Mouse (Mus musculus) c-Kit-positive CD71-positive TER-119-positive erythroid progenitor cells, embryonic 14.5 days (primary cell): Measurements from ENCODE around the gene Aplp2.

Experiments used
- DNase-seq: peaks from one replicate; pipeline ENCODE4 v3.0.0-alpha.2; 2013; ENCODE audit warnings: low spot score

Aplp2 gene

DNA sequence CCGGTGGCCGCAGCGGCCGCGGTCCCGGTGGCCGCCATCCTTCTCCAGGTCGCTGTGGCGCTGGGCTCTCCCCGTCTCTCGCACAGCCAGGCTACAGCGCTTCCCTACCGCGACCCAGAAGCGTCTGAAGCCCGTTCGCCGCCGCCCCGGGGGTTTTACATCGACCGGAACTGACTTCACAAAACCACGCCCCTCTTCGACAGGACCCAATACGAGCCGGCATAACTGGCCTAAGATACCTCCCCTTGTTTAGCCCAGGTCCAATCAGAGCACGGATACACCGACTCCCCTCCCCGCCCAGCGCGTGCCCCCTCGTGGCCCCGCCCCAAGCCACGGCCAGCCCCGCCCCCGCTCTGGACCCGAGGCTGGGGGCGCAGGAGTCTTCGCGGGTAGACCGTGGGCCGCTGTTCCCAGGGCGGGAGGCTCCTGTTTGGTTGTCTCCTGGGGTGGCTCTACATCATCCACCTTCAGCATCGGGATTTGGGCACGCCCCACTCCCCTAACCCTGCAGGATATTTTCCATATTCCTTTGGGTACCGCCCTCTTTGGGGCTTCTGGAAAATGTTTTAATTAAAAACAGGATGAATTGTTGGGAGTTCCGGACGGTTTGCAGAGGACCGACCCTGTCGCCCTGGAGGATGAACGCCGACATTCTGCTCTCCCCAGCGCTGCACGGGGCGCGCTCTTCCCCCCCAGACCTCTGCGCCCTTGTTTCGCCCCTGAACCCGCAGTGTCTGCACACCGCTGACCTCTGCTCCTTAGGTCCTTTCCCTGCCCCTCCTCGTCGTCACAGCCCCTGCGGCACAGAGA, at the start of gene Aplp2:
TSS of gene Aplp2 (minus strand) at position 126 of the 810 bp plus-strand sequence.
- DNase-seq: peak; percentile 97

DNA sequence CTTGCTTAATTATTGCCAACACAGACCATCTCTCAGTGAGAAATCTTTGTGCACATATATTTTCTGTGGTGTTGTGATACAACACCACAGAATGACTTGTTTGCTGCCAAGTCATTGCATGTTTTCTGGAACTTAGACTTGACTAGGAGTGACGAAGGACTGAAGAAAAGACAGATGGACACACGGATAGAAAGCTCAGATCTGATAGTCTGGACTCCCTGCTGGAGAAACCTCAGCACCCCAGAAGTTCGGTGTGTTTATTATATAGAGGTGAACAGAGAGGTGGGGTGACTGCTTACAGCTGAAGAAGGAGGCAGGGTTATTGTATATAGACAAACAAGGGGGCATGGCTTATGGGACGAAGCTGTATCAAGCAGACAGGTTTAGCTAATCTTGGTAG, 48.6 kb upstream of the Aplp2 start:
- no peak for DNase-seq

DNA sequence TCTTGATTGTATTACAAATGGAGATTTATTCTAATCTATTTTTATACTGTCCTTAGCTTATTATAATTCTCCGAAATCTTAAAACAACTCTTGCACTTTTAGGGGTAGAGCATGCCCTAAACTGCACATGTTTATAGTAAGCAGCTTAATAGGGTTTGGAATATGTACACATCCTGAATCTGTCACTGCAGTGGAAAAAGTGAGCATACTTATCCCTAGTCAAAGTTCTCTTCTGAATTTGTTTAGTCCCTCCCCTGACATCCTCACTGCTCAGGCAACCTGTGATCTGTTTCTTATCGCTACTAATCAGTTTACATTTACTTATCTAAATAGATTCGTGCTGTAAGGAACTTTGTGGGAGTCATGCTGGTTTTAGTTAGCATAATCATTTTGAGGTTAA, 46.6 kb upstream of the Aplp2 start:
- no peak for DNase-seq

DNA sequence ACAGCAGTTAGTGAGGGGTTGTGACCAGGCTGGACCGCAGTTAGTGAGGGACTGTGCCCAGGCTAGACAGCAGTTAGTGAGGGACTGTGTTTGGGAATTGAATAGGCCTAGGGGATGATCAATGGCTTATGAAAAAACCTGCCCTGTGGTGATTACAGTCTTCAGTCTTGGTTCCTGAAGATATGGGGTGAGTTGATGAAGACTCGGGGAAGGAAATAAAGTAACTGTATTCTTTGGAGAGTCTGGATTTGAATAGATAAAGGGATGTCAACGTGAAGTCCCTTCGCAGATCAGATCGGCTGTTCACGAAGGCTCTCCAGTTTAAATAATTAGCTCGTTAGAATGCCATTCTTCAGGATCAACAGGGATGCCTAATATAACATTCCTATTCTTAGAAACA, 44.3 kb upstream of the Aplp2 start:
- DNase-seq: peak; percentile 54

DNA sequence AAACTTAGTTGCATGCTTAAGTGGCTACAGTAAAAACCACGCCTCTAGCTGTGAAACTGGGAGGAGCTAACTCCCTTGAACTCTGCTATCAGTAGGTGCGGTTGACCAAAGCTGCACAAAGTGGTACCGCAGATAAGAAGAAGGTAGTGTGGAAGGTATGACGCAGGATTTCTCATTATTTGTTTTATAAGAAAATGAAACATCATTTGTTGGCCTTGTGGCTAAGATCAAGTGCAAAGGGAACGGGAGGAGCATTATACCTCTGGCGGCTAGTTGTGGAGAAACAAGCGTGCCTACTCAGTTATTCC, 43.0 kb upstream of the Aplp2 start:
- peak; percentile 95 for DNase-seq

DNA sequence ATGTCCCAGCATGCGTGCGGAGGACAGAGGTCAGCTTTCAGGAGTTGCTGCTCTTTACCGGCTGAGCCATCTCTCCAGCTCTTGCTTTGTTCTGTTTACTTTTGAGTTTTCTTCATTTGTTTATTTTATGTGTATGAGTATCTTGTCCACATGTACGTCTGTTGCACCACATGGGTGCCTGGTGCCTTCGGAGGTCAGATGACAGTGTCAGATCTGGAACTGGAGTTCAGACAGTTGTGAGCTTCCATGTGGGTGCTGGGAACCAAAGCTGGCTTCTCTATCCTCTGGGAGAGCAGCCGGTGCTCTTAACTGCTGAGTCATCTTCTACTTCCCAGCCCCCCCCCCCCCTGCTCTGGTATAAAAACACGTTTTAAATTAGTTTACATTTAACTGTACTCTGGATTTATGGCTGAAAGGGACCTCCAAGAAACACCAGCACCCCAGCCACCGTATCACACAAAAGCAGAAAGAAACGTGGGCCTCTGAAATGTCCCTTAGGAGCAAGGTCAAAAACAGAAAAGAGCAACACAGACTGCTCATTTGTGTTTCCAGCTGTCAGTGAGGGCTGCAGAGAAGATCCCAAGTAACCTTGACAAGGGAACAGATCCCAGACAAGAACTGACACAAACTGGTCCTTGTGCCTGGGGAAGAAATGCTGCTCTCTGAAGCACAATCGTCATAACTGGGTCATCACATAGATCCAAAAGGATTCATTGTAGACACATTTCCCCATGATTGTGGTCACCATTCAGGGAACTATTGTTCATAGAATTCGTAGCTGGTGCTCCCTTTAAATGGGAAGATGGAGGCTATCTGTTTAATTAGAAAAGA, 42.5 kb upstream of the Aplp2 start:
- DNase-seq: peak; percentile 34

DNA sequence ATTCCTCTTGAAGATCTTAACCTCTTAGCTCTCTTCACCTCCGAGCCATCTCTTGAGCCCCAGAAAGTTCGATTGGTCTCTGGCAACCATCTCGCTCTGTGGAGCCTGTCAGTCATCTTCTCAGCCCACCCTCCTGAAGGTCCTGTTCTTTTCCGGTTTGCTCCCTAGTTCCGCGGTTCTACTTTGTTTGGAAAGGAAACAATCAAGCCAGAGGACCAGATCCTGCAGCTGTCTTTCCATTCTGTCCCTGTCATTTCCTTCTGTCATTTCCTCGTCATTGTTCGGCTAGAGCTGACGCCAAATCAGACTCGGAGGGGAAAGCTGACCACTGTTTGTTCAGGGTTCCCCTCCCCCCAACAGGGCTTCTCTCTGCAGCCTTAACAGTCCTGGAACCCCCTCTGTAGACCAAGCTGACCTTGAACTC, 41.7 kb upstream of the Aplp2 start:
- peak; percentile 54 for DNase-seq

DNA sequence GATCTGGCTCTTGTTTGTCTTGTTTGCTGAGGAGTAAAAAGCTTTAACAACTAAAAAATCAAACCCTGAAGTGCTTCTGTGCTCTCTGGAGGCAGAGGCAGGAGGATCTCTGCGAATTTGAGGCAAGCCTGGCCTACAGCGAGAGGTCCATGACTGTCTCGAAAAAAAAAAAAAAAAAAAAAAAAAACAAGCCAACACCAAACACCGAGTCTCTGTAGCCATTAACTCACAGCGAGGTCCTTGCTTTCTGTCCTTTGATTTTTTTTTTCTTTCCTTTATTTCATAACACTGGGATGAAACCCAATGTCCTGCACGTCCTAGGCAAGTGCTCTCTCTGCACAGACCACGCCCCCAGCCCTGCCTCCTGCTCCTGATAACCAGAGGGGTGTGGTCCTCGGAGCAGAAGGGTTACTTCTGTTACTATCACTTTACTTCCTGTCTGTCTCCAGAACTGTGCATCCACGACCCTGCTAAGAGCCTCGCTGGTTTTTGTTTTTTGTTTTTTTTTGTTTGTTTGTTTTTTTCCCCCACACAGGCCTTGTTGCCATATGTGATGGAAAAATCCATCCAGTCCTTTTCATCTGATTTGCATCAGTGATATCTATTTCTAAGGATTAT, 40.7 kb upstream of the Aplp2 start:
- DNase-seq: peak; percentile 86

DNA sequence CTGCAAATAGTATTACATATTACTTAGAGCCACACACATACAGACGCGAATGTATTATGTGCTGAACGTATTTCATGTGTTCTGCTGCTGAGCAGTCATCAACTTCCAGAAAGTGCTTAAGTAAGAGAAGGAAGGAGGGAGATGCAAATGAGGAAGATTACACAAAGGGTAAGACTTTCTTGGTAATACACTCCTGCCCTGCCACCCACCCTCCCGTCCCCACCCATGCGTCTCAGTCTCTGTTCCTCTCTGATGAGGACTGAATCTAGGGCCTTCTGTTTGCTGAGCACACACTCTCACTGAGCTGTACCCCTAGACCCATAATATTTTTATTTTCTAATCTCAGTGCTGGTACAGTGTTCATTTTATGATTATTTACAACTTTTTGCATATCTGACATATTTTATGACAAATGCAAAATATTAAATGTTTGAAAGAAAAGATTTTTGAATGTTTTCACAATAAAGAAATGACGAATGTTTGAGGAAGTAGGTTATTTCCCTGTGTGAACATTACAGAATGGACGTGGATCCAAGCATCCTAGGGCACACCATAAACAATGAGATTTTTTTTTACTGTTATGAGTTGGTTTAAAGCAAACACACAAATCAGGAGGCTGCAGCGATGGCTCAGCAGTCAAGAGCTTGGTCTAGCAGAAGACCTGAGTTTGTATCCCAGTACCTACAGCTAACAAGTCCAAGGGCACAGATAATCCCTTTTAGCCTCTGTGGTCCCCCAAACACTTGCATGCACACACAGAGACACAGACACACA, 36.0 kb upstream of the Aplp2 start:
- no peak for DNase-seq

DNA sequence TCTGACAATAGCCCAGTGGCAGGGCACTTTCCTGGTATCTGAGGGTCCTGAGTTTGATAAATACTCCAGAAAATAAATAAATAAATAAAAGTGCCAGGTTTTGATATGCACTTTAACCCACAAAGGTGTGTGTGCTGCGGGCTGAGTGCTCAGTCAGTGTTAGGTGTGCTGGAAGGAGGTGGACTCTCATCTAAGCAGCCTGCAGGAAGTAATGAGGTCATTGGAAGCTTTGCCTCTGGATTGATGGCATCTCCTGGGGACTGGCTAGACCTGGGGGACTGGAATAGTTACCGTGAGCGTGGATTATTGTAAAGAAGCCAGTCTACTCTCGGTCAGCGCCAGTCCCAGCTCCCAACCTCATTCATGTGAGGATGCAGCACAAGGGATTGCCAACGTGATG, 34.8 kb upstream of the Aplp2 start:
- no peak for DNase-seq

DNA sequence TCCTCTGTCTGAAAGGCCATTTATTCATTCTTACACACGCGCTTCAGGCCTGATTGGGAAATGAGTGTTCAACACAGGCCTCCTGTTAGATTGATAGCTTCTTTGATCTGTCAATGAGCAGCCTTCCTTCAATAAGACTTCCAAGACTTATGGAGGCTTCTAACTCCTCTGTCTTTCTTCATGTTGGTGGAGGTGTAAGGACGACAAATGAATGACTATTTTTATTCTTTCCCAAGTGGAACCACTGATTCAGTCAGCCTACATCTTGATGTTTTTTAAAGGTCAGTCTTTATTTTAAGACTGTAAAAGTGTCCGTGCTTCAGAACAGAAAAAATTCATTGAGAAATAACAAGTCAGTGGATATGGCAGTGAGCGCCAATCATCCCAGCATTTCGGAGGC, 33.4 kb upstream of the Aplp2 start:
- DNase-seq: no peak

DNA sequence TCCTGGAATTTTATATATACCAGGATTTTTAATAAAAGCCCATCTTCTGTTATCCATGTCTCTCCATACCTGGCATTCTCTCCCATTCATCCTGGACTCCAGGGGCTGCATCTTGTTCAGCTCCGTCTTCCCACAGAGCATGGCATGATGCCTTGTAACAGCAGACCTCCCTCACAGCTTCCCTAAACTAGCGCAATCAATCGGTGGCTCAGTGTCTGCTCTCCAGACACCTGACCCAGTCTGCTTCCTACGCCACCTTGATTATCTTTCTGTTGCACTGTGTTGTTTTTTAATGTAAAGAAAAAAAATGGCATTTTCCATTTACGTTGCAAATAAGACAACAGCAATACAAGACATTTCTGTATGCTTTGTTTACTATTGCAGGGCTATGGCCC, 32.3 kb upstream of the Aplp2 start:
- DNase-seq: no peak

DNA sequence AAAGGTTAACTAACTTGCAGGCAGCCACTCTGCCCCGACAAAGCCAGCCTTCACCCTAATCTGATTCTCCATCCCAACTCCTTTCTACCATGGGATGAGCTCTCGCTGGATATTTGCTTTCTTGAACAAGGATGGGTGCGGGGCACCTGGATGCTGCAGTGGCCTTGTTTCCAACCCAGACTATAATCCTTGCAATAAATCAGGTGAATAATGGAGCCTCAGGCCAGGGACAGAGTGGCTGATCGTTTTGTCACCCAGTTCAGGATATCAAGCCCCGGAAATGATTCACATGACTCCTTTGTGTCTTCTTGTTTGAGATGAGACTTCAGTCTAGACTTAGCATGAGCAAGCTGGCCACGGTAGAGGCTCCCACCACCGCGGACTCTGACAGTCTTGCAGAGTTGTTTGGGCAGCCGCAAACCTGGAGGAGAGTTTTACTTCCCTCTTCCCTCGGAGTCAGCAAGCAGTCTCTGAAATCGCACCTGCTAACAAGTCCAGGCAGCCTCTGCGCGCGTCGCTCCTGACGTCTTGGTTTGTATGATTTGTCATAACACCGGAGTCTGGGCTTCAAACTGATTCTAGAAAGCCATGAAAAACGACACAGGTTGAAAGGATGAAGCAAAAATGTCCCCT, 31.8 kb upstream of the Aplp2 start:
- no peak for DNase-seq

DNA sequence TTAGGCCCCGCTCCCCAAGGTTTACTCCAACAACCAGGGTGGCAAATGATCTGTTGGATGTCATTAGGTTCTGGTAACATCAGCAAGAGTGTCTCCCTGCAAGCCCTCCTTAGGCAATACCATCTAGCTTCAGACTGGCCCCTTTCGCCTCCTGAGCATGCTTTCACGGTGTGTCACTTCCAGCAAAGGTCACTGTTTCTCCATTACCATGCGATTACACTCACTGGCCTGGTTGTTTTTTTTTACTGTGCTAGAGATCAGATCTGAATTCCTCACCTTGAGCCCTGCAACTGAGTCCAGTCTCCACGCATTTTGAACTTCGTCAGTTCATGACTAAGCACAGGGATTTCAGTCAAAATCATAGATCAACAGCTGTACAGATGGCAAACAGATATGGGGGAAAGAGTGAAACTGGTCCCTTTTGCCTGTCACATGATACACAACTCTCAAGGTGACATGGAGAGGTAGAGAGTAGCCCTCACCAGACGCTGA, 29.6 kb upstream of the Aplp2 start:
- DNase-seq: no peak

DNA sequence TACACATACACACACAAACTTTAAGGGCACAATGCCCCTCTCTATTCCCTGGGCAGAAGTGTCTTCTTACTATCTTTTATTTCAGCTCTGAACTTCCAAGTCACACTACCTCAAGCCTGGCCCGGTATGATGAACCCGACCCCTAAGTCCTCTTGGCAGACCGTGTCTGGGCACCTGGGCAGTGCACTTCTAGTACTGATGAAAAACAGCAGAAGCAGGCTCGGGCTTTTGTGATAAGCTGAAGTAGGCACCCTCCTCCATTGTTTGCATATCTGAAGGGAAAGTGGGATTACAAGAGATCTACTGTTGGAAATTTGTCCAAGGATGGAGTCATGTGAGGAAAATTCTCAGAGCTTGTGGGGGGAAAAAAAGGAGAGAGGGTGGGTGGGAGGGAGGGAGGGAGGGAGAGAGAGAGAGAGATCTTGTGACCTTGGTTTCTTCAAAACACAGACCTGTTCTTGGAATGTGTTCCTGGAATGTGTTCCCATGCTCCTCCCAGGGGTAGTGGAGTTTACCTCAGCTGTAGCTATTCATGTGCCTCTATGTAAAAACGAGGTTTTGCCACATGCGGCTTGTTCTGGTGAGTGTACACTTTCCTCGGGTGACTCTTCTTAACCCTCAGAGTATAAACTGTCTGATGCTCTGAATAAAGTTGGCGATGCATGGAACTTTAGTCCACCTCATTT, 29.1 kb upstream of the Aplp2 start:
- DNase-seq: no peak

DNA sequence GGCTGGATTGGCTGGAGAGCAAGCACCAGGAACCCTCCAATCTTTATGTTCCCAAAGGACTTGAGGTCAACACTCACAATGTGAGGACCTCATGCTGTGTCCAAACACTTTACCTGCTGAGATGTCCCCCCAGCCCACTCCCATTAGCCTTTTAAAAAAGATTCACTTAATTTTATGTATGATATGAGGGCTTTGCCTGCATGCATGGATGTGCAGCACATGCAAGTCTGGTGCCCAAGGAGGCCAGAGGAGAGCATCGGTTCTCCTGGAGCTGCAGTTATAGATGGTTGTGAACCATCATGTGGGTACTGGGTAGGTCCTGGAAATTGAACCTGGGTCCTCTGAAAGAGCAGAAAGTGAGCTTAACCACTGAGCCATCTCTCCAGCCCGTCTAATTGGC, 27.9 kb upstream of the Aplp2 start:
- no peak for DNase-seq

DNA sequence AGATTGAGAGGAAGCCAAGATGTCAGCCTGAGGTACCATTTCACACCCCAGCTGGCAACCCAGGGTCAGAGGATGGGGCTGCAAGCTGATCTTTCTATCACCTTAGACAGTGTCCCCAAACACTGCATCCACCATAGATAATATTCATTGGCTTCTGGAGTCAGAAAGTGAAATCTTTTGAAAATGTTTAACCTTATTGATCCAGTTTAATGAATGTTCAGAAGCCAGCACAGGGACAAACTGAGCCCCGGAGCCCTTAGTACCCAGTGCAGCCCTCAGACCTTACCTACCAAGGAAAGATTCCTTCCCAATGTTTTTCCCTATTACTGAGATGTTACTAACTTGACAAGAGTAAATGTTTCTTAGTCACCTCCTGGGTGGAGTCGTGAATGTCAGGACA, 26.9 kb upstream of the Aplp2 start:
- no peak for DNase-seq

DNA sequence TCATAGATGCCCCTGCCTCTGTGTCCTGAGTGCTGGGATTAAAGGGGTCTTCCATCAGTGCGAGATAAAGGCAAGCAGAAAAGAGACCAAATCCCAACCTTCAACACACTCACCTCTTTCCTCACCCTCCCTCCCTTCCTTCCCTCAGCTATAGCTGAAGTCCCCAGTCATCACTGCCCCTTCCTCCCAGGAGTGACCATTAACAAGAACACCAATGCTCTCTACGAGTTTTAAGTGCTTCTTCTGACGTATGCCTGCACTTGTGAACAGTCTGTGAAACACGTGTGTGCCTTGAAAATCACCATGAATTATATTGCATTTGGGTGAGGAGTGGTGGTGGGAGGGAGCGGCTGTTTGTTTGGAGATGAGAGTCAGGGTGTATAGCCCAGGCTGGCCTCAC, 24.5 kb upstream of the Aplp2 start:
- DNase-seq: no peak

DNA sequence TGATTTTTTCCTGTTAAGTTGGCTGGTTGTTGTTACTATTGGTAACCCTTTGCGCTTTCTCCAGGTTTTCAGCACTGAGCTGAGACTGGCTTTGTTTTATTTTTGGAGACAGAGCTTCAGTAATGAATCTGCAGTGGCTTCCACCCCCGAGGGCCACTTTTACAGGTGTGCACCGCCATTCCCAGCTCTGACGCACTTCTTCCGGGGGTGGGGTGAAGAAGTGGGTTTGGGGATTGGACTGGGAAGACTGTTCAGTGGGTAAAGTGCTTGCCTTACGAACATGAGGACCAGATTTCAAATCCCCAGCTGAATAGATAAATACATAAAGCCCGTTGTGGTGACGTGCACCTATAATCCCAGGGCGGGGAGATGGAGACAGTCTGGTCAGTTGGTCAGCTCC, 23.9 kb upstream of the Aplp2 start:
- DNase-seq: no peak

DNA sequence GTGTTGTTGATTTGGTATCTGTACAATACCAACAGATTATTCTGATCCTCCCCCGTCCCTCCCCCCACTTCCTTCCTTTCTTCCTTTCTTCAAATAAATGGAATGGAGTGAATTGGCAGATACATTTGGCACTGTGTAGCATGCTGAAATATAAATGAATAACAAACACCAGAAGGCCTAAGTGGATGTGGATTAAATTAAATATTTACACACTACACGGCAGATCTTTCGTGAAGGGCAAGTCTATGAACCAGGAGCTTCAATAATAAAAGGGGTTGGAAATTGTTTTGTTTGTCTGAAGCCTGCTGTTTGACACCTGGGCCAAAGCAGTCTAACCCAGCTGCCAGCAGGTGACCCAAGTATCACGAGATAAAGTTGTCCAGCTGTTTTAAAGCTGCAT, 23.4 kb upstream of the Aplp2 start:
- no peak for DNase-seq

DNA sequence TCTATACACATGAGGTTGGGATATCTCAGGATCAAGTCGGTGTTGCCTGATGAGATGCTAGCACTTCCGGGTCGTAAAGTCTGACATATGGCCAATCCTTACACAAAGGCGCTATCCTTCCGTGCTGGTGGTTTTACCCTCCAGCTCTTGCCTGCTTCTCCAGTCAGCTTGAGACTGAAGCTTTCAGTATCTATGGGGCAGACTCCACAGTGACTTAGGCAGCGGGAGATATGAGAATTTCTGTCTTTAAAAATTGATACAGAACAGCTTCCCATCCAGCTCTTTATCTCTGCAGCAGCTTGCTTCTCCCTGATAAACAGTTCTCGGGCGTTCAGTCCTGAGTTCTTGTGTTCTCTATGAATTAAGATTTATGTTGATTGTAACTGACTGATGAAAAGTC, 14.9 kb upstream of the Aplp2 start:
- peak; percentile 61 for DNase-seq
